Mouse (Mus musculus): ENCODE measurements around the gene Ifnar2. TPM values are rescaled to one million over a fixed set of nuclear protein-coding genes. Genes with fewer than 3 reads are reported as not detected.

Gene Ifnar2
- total and polyA plus RNA-seq, 3 experiments, result 33.1 to 34.9 (median 34.5) TPM

DNA sequence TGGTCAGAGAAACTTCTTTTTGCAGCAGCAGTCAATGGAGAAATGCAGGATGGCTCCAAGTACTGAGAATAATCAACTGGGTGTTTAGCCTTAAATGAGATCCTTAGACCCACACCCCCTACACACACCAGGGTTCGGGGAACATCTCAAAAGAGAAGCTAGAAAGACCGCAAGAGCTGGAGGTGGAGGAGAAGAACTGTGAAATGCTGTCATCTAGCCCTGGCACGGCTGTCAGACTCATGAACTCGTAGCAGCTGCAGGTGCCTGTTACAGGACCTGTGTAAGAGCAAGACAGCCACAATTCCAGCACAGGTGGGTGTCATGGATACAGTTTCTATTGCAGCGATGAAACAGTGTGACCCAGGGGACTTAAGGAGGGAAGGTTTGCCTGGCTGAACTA lies 18.9 kb upstream of the Ifnar2 start:
- peaks cover 16 to 29% of the 10 kb centered on the region in 2 experiments for H3K4me1 ChIP-seq (ENCODE audit: control insufficient read depth in 1 of 2, insufficient read depth in 2 of 2)
- peaks cover 46% of the 10 kb centered on the region for H3K27me3 ChIP-seq (replicated peaks)
- TF ChIP-seq SIN3A (IDR thresholded peaks at IDR 0.05; ENCODE audit: low read length) (no peak), CHD1 (IDR thresholded peaks at IDR 0.05; ENCODE audit: low read depth, low read length) (no peak), BHLHE40 (IDR thresholded peaks at IDR 0.05; ENCODE audit: low read depth, low read length) (no peak), PAX5 (IDR thresholded peaks at IDR 0.05; ENCODE audit: low read length) (no peak), SMC3 (IDR thresholded peaks at IDR 0.05; ENCODE audit: low read depth, low read length) (no peak), ELF1 (IDR thresholded peaks at IDR 0.05; ENCODE audit: low read depth, low read length) (no peak), EP300 (IDR thresholded peaks at IDR 0.05; ENCODE audit: low read length) (no peak), IRF4 (IDR thresholded peaks at IDR 0.05; ENCODE audit: low read depth, low read length) (no peak), ZMIZ1 (IDR thresholded peaks at IDR 0.05; ENCODE audit: low read depth, low read length) (no peak), TBP (conservative IDR thresholded peaks at IDR 0.05; ENCODE audit: low read depth, low read length) (no peak), HCFC1 (IDR thresholded peaks at IDR 0.05; ENCODE audit: low read depth, low read length) (no peak)
- no peak overlapping the region for H3K9ac ChIP-seq (ENCODE audit: insufficient read depth, low read depth)
- in situ Hi-C loops (cut with MboI; ENCODE audit: low pct_ligation_motif_present, low pct_unique_long_range_greater_than_20kb, low sequenced_read_pairs), result loop anchor here (5.0 to 25.0 kb wide), 3 partner anchors 271 to 934 kb away; partner anchors contain the start of gene Kcne2
- no peak overlapping the region for H3K4me2 ChIP-seq (ENCODE audit: insufficient read depth, low read depth, poor library complexity, severe bottlenecking)
- no peaks in the 10 kb centered on the region for H3K36me3 ChIP-seq (replicated peaks in 1 of 2; ENCODE audit: control insufficient read depth in 1 of 2, insufficient read depth in 1 of 2, low read length in 1 of 2)
- no peaks in the 10 kb centered on the region for H3K79me2 ChIP-seq (replicated peaks; ENCODE audit: control insufficient read depth, extremely low read depth, insufficient read depth, poor library complexity, severe bottlenecking)
- H3K27ac ChIP-seq (ENCODE audit: insufficient read depth, low read depth), result no peak overlapping the region
- dilution Hi-C loops (cut with MboI; ENCODE audit: extremely low pct_ligation_motif_present, extremely low pct_unique_long_range_greater_than_20kb, low sequenced_read_pairs), result no loop called here
- DNase-seq (ENCODE audit: extremely low read depth), result no peak
- H3K4me3 ChIP-seq (replicated peaks in 1 of 3; ENCODE audit: low read depth in 2 of 3, low read length in 2 of 3, poor library complexity in 1 of 3), result no peak overlapping the region
- H3K9me3 ChIP-seq (replicated peaks; ENCODE audit: low read length), result no peaks in the 10 kb centered on the region

GRCm38 (mm10) chr16:91354599-91354998 lies 18.0 kb upstream of the Ifnar2 start:
- H3K9me3 ChIP-seq (replicated peaks; ENCODE audit: low read length), result no peaks in the 10 kb centered on the region
- H3K27me3 ChIP-seq (replicated peaks), result peaks cover 40% of the 10 kb centered on the region
- no peak overlapping the region for H3K27ac ChIP-seq (ENCODE audit: insufficient read depth, low read depth)
- H3K4me1 ChIP-seq (ENCODE audit: control insufficient read depth in 1 of 2, insufficient read depth in 2 of 2), result peaks cover 14 to 34% of the 10 kb centered on the region in 2 experiments
- no peaks in the 10 kb centered on the region for H3K79me2 ChIP-seq (replicated peaks; ENCODE audit: control insufficient read depth, extremely low read depth, insufficient read depth, poor library complexity, severe bottlenecking)
- H3K4me3 ChIP-seq (replicated peaks in 1 of 3; ENCODE audit: low read depth in 2 of 3, low read length in 2 of 3, poor library complexity in 1 of 3), result no peak overlapping the region
- H3K4me2 ChIP-seq (ENCODE audit: insufficient read depth, low read depth, poor library complexity, severe bottlenecking), result peak overlapping the region; percentile 29; the same call in 1 of the 2 replicates
- dilution Hi-C loops (cut with MboI; ENCODE audit: extremely low pct_ligation_motif_present, extremely low pct_unique_long_range_greater_than_20kb, low sequenced_read_pairs), result no loop called here
- H3K9ac ChIP-seq (ENCODE audit: insufficient read depth, low read depth), result no peak overlapping the region
- in situ Hi-C loops (cut with MboI; ENCODE audit: low pct_ligation_motif_present, low pct_unique_long_range_greater_than_20kb, low sequenced_read_pairs), result loop anchor here (5.0 to 25.0 kb wide), 3 partner anchors 272 to 933 kb away; partner anchors contain the start of gene Kcne2
- peak; percentile 70 for DNase-seq (ENCODE audit: extremely low read depth)
- no peaks in the 10 kb centered on the region for H3K36me3 ChIP-seq (replicated peaks in 1 of 2; ENCODE audit: control insufficient read depth in 1 of 2, insufficient read depth in 1 of 2, low read length in 1 of 2)
- TF ChIP-seq ELF1 (IDR thresholded peaks at IDR 0.05; ENCODE audit: low read depth, low read length), result 0 out of 2 replicates have a peak, but pooled peaks have one; percentile 4
- no peak for TF ChIP-seq POLR2AphosphoS2 (IDR thresholded peaks at IDR 0.05; ENCODE audit: low read depth, low read length)
- no peak for TF ChIP-seq ZKSCAN1 (IDR thresholded peaks at IDR 0.05; ENCODE audit: borderline replicate concordance, low read depth, low read length)
- no peak for TF ChIP-seq CHD2 (IDR thresholded peaks at IDR 0.05; ENCODE audit: low read length)
- no peak for TF ChIP-seq ZC3H11A (IDR thresholded peaks at IDR 0.05; ENCODE audit: low read depth, low read length)
- no peak for TF ChIP-seq ZNF384 (IDR thresholded peaks at IDR 0.05; ENCODE audit: low read depth, low read length)
- TF ChIP-seq SIN3A (IDR thresholded peaks at IDR 0.05; ENCODE audit: low read length), result 0 out of 2 replicates have a peak, but pooled peaks have one; percentile 10
- TF ChIP-seq BHLHE40 (IDR thresholded peaks at IDR 0.05; ENCODE audit: low read depth, low read length), result peak; percentile 92
- no peak for TF ChIP-seq MXI1 (IDR thresholded peaks at IDR 0.05; ENCODE audit: low read depth, low read length)
- TF ChIP-seq EP300 (IDR thresholded peaks at IDR 0.05; ENCODE audit: low read length), result 0 out of 2 replicates have a peak, but pooled peaks have one; percentile 42
- peak; percentile 70 for TF ChIP-seq ETS1 (conservative IDR thresholded peaks at IDR 0.05; ENCODE audit: low read depth, low read length)
- TF ChIP-seq MAFK (IDR thresholded peaks at IDR 0.05; ENCODE audit: insufficient replicate concordance, low read length), result no peak
- peak; percentile 79; the same call in 1 of the 2 replicates for TF ChIP-seq MEF2A (IDR thresholded peaks at IDR 0.05; ENCODE audit: borderline replicate concordance, low read depth, low read length)
- peak; percentile 7; the same call in 1 of the 2 replicates for TF ChIP-seq TCF12 (IDR thresholded peaks at IDR 0.05; ENCODE audit: low read depth, low read length)
